Mouse (Mus musculus) CH12.LX (cell line): ENCODE data around the gene Iqschfp. TPM values are rescaled to one million over a fixed set of nuclear protein-coding genes. Genes with fewer than 3 reads are reported as not detected.

Experiments
- DNase-seq: peaks from one replicate; pipeline ENCODE4 v3.0.0-alpha.2; 2013; ENCODE audit errors: extremely low read depth
- H3K27ac ChIP-seq: 2 replicates; pipeline ENCODE4 v1.5.1; 2012; ENCODE audit warnings: low read depth, mild to moderate bottlenecking, control low read depth, moderate library complexity; ENCODE audit not compliant: insufficient read depth
- H3K27me3 ChIP-seq: replicated peaks from 2 replicates; pipeline ENCODE3; 2012; ENCODE audit warnings: inconsistent platforms
- H3K36me3 ChIP-seq, 2 experiments: replicated peaks in 1 of 2; 2 replicates each; pipeline versions ENCODE3 to v1.6.1; 2012; ENCODE audit warnings: inconsistent platforms in 1 of 2, low read length in 1 of 2, mild to moderate bottlenecking in 1 of 2, mixed read lengths in 1 of 2, moderate library complexity in 1 of 2; ENCODE audit not compliant: control insufficient read depth in 1 of 2, insufficient read depth in 1 of 2
- H3K4me1 ChIP-seq, 2 experiments: 2 replicates each; pipeline ENCODE4 v1.6.1; 2012; ENCODE audit warnings: inconsistent platforms in 1 of 2, moderate library complexity in 1 of 2; ENCODE audit not compliant: insufficient read depth in 2 of 2, control insufficient read depth in 1 of 2
- H3K4me2 ChIP-seq: 2 replicates; pipeline ENCODE4 v1.6.1; 2012; ENCODE audit warnings: low read depth, mild to moderate bottlenecking, control low read depth; ENCODE audit not compliant: poor library complexity, insufficient read depth, severe bottlenecking
- H3K4me3 ChIP-seq, 3 experiments: fragments of 150-350 bp in 1 of 3; sonication (generic) in 1 of 3; replicated peaks in 1 of 3; 2 replicates each; pipeline versions ENCODE3 to v1.5.1; 2011 to 2012; ENCODE audit warnings: low read depth in 2 of 3, low read length in 2 of 3, mild to moderate bottlenecking in 2 of 3, moderate library complexity in 2 of 3, control low read depth in 1 of 3, improper control_type of control experiment in 1 of 3, inconsistent platforms in 1 of 3, mixed read lengths in 1 of 3; ENCODE audit not compliant: poor library complexity in 1 of 3
- H3K79me2 ChIP-seq: replicated peaks from 2 replicates; pipeline ENCODE4 v1.6.1; 2012; ENCODE audit warnings: mild to moderate bottlenecking, moderate library complexity; ENCODE audit not compliant: control insufficient read depth, poor library complexity, insufficient read depth, severe bottlenecking; ENCODE audit errors: extremely low read depth
- H3K9ac ChIP-seq: 2 replicates; pipeline ENCODE4 v1.6.1; 2012; ENCODE audit warnings: low read depth, mild to moderate bottlenecking, control low read depth, moderate library complexity; ENCODE audit not compliant: insufficient read depth
- H3K9me3 ChIP-seq: replicated peaks from 2 replicates; pipeline ENCODE3; 2012; ENCODE audit warnings: low read length, inconsistent platforms, mixed read lengths
- BHLHE40 ChIP-seq: IDR thresholded peaks from 2 replicates; pipeline ENCODE4 v1.6.1; 2011; ENCODE audit warnings: mild to moderate bottlenecking, low read depth, low read length, improper control_type of control experiment
- CHD1 ChIP-seq: IDR thresholded peaks from 2 replicates; pipeline ENCODE4 v1.6.1; 2012; ENCODE audit warnings: low read depth, low read length, improper control_type of control experiment, inconsistent platforms
- CHD2 ChIP-seq: IDR thresholded peaks from 2 replicates; pipeline ENCODE4 v1.6.1; 2011; ENCODE audit warnings: low read length, improper control_type of control experiment
- E2F4 ChIP-seq: IDR thresholded peaks from 2 replicates; pipeline ENCODE4 v1.6.1; 2011; ENCODE audit warnings: low read depth, low read length, improper control_type of control experiment; ENCODE audit not compliant: insufficient replicate concordance
- ETS1 ChIP-seq: conservative IDR thresholded peaks from 2 replicates; pipeline ENCODE4 v1.6.1; 2012; ENCODE audit warnings: low read depth, mild to moderate bottlenecking, inconsistent platforms, low read length, improper control_type of control experiment, moderate library complexity
- GABPA ChIP-seq: IDR thresholded peaks from 2 replicates; pipeline ENCODE4 v1.6.1; 2012; ENCODE audit warnings: low read depth, low read length, improper control_type of control experiment, inconsistent platforms; ENCODE audit not compliant: insufficient replicate concordance
- JUND ChIP-seq: conservative IDR thresholded peaks from 2 replicates; pipeline ENCODE4 v1.6.1; 2011; ENCODE audit warnings: low read depth, low read length, improper control_type of control experiment
- KAT2A ChIP-seq: IDR thresholded peaks from 2 replicates; pipeline ENCODE4 v1.6.1; 2012; ENCODE audit warnings: low read length, improper control_type of control experiment, inconsistent platforms; ENCODE audit not compliant: insufficient replicate concordance
- MAZ ChIP-seq: IDR thresholded peaks from 2 replicates; pipeline ENCODE4 v1.6.1; 2012; ENCODE audit warnings: low read depth, mild to moderate bottlenecking, inconsistent platforms, low read length, improper control_type of control experiment, moderate library complexity
- MEF2A ChIP-seq: IDR thresholded peaks from 2 replicates; pipeline ENCODE4 v1.6.1; 2014; ENCODE audit warnings: low read depth, mild to moderate bottlenecking, inconsistent platforms, low read length, improper control_type of control experiment, borderline replicate concordance
- POLR2A ChIP-seq: IDR thresholded peaks from 2 replicates; pipeline ENCODE4 v1.6.1; 2011; ENCODE audit warnings: low read depth, mild to moderate bottlenecking, improper control_type of control experiment, low read length
- RAD21 ChIP-seq: IDR thresholded peaks from 2 replicates; pipeline ENCODE4 v1.6.1; 2011; ENCODE audit warnings: low read depth, mild to moderate bottlenecking, low read length, improper control_type of control experiment, moderate library complexity
- TBP ChIP-seq: conservative IDR thresholded peaks from 2 replicates; pipeline ENCODE4 v1.6.1; 2011; ENCODE audit warnings: low read depth, low read length, improper control_type of control experiment
- UBTF ChIP-seq: IDR thresholded peaks from 2 replicates; pipeline ENCODE4 v1.6.1; 2012; ENCODE audit warnings: low read depth, mild to moderate bottlenecking, inconsistent platforms, low read length, improper control_type of control experiment, moderate library complexity
- USF1 ChIP-seq: IDR thresholded peaks from 2 replicates; pipeline ENCODE4 v1.6.1; 2014; ENCODE audit warnings: low read depth, mild to moderate bottlenecking, inconsistent platforms, low read length, improper control_type of control experiment
- dilution Hi-C: fragments of 300-500 bp; cut with MboI; formaldehyde crosslinking; loops from 2 replicates; pipeline ENCODE4 v1.14.3; 2020; ENCODE audit warnings: low sequenced_read_pairs; ENCODE audit not compliant: extremely low pct_unique_long_range_greater_than_20kb, extremely low pct_ligation_motif_present
- in situ Hi-C: fragments of 300-500 bp; cut with MboI; formaldehyde crosslinking; loops from 3 replicates; pipeline ENCODE4 v1.14.3; 2019; ENCODE audit warnings: low sequenced_read_pairs, low pct_ligation_motif_present, low pct_unique_long_range_greater_than_20kb, mixed read lengths
- polyA plus RNA-seq: library from polyadenylated mRNA; unstranded; fragments of >175 nt; gene quantifications from 2 replicates; pipeline ENCODE4 v1.2.1, GENCODE M21; 2012; ENCODE audit warnings: low read depth; ENCODE audit not compliant: insufficient read length
- total RNA-seq, 2 experiments: library from RNA; depleted of rRNA; stranded (reverse); fragments of 300-350 nt in 1 of 2; fragments of >200 nt in 1 of 2; gene quantifications; 2 replicates each; pipeline ENCODE4 v1.2.3; 2012 to 2014

Gene Iqschfp
- total and polyA plus RNA-seq, 3 experiments: 0.13 to 0.25 TPM; not detected in 1

- no peak for DNase-seq
Observed at GRCm38 (mm10) chr3:68667852-68668251, 775.8 kb downstream of the Iqschfp start.

GRCm38 (mm10) chr3:68669418-68669974 is 777.5 kb downstream of the Iqschfp start:
- in situ Hi-C loops (no loop called here), dilution Hi-C loops (no loop called here)
- DNase-seq: no peak

More at GRCm38 (mm10) chr3:68667852-68668251, 775.8 kb downstream of the Iqschfp start:
- Histone ChIP-seq H3K27me3 (no peaks in the 10 kb centered on the region), H3K4me2 (no peak overlapping the region), H3K27ac (no peak overlapping the region), H3K9me3 (no peaks in the 10 kb centered on the region), H3K4me3 (no peak overlapping the region), H3K36me3 (no peaks in the 10 kb centered on the region), H3K4me1 (peaks cover 0 to 17% of the 10 kb centered on the region in 2 experiments; a peak in 2 of 4 replicates), H3K9ac (no peak overlapping the region), H3K79me2 (no peaks in the 10 kb centered on the region)
- dilution Hi-C loops: no loop called here
- in situ Hi-C loops: no loop called here
- no peak for TF ChIP-seq BHLHE40
- TF ChIP-seq CHD2: no peak
- TF ChIP-seq ETS1: no peak
- no peak for TF ChIP-seq TBP
- no peak for TF ChIP-seq KAT2A
- no peak for TF ChIP-seq RAD21
- no peak for TF ChIP-seq UBTF
- no peak for TF ChIP-seq MEF2A

GRCm38 (mm10) chr3:68674721-68675120 is 782.7 kb downstream of the Iqschfp start:
- Histone ChIP-seq H3K9me3 (no peaks in the 10 kb centered on the region), H3K4me2 (no peak overlapping the region), H3K4me1 (peaks cover 0 to 25% of the 10 kb centered on the region in 2 experiments; a peak in 2 of 4 replicates), H3K36me3 (no peaks in the 10 kb centered on the region), H3K79me2 (no peaks in the 10 kb centered on the region), H3K4me3 (no peak overlapping the region), H3K27ac (no peak overlapping the region), H3K27me3 (no peaks in the 10 kb centered on the region), H3K9ac (no peak overlapping the region)
- in situ Hi-C loops: no loop called here
- DNase-seq: no peak
- dilution Hi-C loops: no loop called here
- TF ChIP-seq CHD1: no peak
- no peak for TF ChIP-seq ETS1
- no peak for TF ChIP-seq USF1

More at GRCm38 (mm10) chr3:68669418-68669974, 777.5 kb downstream of the Iqschfp start:
- Histone ChIP-seq H3K4me2 (no peak overlapping the region), H3K4me3 (no peak overlapping the region), H3K79me2 (no peaks in the 10 kb centered on the region), H3K9ac (no peak overlapping the region), H3K27me3 (no peaks in the 10 kb centered on the region), H3K4me1 (peaks cover 0 to 17% of the 10 kb centered on the region in 2 experiments; a peak in 2 of 4 replicates), H3K9me3 (no peaks in the 10 kb centered on the region), H3K27ac (no peak overlapping the region), H3K36me3 (no peaks in the 10 kb centered on the region)
- TF ChIP-seq MAZ (no peak), E2F4 (no peak), JUND (no peak), ETS1 (no peak), CHD1 (no peak), USF1 (no peak), POLR2A (no peak), GABPA (no peak)
